Mouse (Mus musculus): ENCODE measurements at regions not wholly inside any gene's neighbourhood (a gene's known extent, or its start where the extent isn't known, plus 50 kb on each side); places are given as distances from the start of the nearest gene placed in this dataset.

DNA sequence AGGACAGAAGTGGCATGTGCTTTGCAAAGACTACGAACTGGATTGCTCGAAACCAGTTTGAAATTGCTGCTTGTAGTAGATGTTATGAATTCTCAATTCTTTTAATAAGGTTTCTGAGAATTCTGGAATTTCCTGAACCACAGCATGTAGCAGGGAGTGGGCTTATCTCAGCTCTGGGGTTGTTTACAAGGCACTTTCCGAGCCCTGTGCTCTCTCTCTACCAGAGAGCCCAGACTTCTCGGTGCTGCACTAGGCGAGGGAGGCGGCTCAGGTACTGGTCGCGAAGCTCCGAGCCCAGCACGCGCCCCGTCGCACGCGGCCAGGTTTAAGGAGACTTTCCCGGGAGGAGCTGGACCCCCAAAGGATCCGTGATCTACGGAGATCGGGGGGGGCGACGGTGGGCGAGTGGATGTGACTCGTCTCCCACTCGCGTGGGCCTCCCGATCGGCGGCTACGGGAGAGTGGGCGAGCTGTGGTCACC, 51.9 kb upstream of the Gpc5 start:
- TF ChIP-seq CTCF (IDR thresholded peaks at IDR 0.05; ENCODE audit: borderline replicate concordance, extremely low read depth, insufficient read depth, insufficient read length) (no peak), POLR2A (IDR thresholded peaks at IDR 0.05; ENCODE audit: borderline replicate concordance, extremely low read depth, insufficient read depth, insufficient read length, poor library complexity, severe bottlenecking) (no peak)

Data from brain, embryonic 14.5 days (tissue).